In the genomic region with DNA sequence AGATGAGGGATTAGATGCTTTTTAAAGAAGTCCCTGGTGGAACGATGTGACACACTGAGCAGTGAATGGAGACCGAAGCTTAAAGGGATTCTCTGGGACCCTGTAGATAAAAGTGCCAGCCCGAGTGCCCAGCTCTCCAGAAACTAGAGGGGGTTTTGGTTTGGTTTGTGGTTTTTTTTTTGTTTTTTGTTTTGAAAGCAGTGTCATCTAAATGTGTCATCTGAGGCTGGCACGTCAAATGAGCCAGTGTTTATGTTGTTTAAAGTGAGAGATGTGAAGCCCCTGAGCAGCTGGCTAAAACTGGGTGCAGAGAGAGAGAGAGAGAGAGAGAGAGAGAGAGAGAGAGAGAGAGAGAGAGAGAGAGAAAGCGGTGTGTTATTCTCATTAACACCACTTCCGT, we compare ENCODE assay signal across 23 mouse cellular contexts. TPM values are rescaled to one million over a fixed set of nuclear protein-coding genes. Genes with fewer than 3 reads are reported as not detected.
DNase-seq lines count a peak whose midpoint lies in the region; ATAC-seq and TF ChIP-seq lines count a peak whose summit lies in the region.
"Had no signal": no experiment of that assay in that cellular context is flagged by ENCODE, and none has a peak within 500 bp of the region (broad histone marks: within the 10 kb centered on the region; RNA-seq: fewer than 3 reads in every experiment).

No protein-coding gene starts in this region.

- no peak overlapping the region for H3K9ac ChIP-seq in heart, adult 2 months (ENCODE audit: low read depth, low read length)
- no peak overlapping the region for H3K9ac ChIP-seq in forebrain, embryonic 11.5 days (ENCODE audit: low read length)
- H3K9ac ChIP-seq: embryonic facial prominence, embryonic 12.5 days; forebrain, embryonic 12.5 days; heart, embryonic 12.5 days; hindbrain, embryonic 14.5 days had no signal

- WGBS in heart, adult 2 months: 44% methylated on average over 6 of the region's 6 CpGs
- 77% methylated on average over 6 of the region's 6 CpGs for WGBS in forebrain, embryonic 11.5 days

- DNase-seq in heart, adult 2 months: no peak
- no peak for DNase-seq in heart, adult 11 months
- peak; percentile 78 for DNase-seq in CD4-positive helper T cell, adult 2 months (ENCODE audit: low read depth, low spot score)
- DNase-seq in naive thymus-derived CD4-positive, alpha-beta T cell, adult 2 months (ENCODE audit: low read depth): peak; percentile 74
- no peak for DNase-seq in forebrain, embryonic 11.5 days (ENCODE audit: low spot score)
- DNase-seq in layer of hippocampus, postnatal 10 days (ENCODE audit: low spot score in 2 of 2): no peak
- DNase-seq: adrenal gland, adult 8-10 months; adrenal gland, postnatal 36 days; cerebellum, adult 11-12 months; cerebellum, adult 9-10 months; cerebellum, postnatal 25 days; gastrocnemius, postnatal 10 days had no signal

- H3K79me2 ChIP-seq in heart, adult 2 months (replicated peaks; ENCODE audit: control insufficient read depth, insufficient read depth, low read length): peaks cover 5% of the 10 kb centered on the region

- H3K27me3 ChIP-seq in heart, adult 2 months (ENCODE audit: control insufficient read depth, insufficient read depth, low read length): no peaks in the 10 kb centered on the region
- no peaks in the 10 kb centered on the region for H3K27me3 ChIP-seq in forebrain, embryonic 11.5 days (ENCODE audit: control insufficient read depth, insufficient read depth, low read length)
- H3K27me3 ChIP-seq: embryonic facial prominence, embryonic 12.5 days; forebrain, embryonic 12.5 days; heart, embryonic 12.5 days had no signal

- no peak for TF ChIP-seq EP300 in heart, adult 2 months (IDR thresholded peaks at IDR 0.05; ENCODE audit: insufficient read depth, low read depth, low read length)

- intact Hi-C loops in heart, adult 2 months (cut with DNase I): no loop called here

- peaks cover 27% of the 10 kb centered on the region for H3K4me1 ChIP-seq in heart, adult 2 months (ENCODE audit: control insufficient read depth, insufficient read depth, low read length)
- peaks cover 6% of the 10 kb centered on the region; the same call in 1 of the 2 replicates for H3K4me1 ChIP-seq in forebrain, embryonic 11.5 days (replicated peaks; ENCODE audit: control insufficient read depth, insufficient read depth, low read length)
- H3K4me1 ChIP-seq: embryonic facial prominence, embryonic 12.5 days had no signal

- ATAC-seq in CD4-positive, CD25-positive, alpha-beta regulatory T cell, adult 4 months: peak; percentile 53
- no peak for ATAC-seq in forebrain, embryonic 11.5 days (replicated peaks; ENCODE audit: low FRiP score)
- ATAC-seq: intestine, embryonic 16.5 days had no signal

- no peak for TF ChIP-seq POLR2A in heart, adult 2 months (IDR thresholded peaks at IDR 0.05; ENCODE audit: insufficient read depth, low read depth, low read length)

- H3K36me3 ChIP-seq in heart, adult 2 months (ENCODE audit: control insufficient read depth, insufficient read depth, low read length): peaks cover 40% of the 10 kb centered on the region
- H3K36me3 ChIP-seq in forebrain, embryonic 11.5 days (ENCODE audit: control insufficient read depth, insufficient read depth, low read length): peaks cover 2% of the 10 kb centered on the region; the same call in 1 of the 2 replicates

- peak overlapping the region; percentile 26; the same call in 1 of the 2 replicates for H3K27ac ChIP-seq in heart, adult 2 months
- H3K27ac ChIP-seq in forebrain, embryonic 11.5 days (ENCODE audit: low read depth, low read length): no peak overlapping the region
- H3K27ac ChIP-seq: embryonic facial prominence, embryonic 12.5 days; forebrain, embryonic 12.5 days; hindbrain, embryonic 10.5 days; hindbrain, embryonic 14.5 days had no signal

- H3K4me2 ChIP-seq in forebrain, embryonic 11.5 days (ENCODE audit: low read depth, low read length, severe bottlenecking): no peak overlapping the region
- H3K4me2 ChIP-seq: embryonic facial prominence, embryonic 12.5 days; forebrain, embryonic 12.5 days; heart, embryonic 12.5 days; hindbrain, embryonic 14.5 days had no signal

- no peaks in the 10 kb centered on the region for H3K9me3 ChIP-seq in forebrain, embryonic 11.5 days (ENCODE audit: control insufficient read depth, low read length)
- H3K9me3 ChIP-seq: embryonic facial prominence, embryonic 12.5 days; forebrain, embryonic 12.5 days; heart, embryonic 12.5 days; hindbrain, embryonic 10.5 days had no signal

- H3K4me3 ChIP-seq in heart, adult 2 months: no peak overlapping the region
- H3K4me3 ChIP-seq in forebrain, embryonic 11.5 days (ENCODE audit: low read depth, low read length): no peak overlapping the region
- H3K4me3 ChIP-seq: embryonic facial prominence, embryonic 12.5 days; forebrain, embryonic 12.5 days; heart, embryonic 12.5 days; hindbrain, embryonic 10.5 days had no signal

- no peak for TF ChIP-seq CTCF in heart, adult 2 months (IDR thresholded peaks at IDR 0.05)

RNA-seq across cellular contexts. Expression of a gene that starts 31.9 kb away (rescaled TPM):
- 10 to 100 TPM; 77.5 to 83.8 TPM for total RNA-seq in heart, adult 2 months (2021)
- 34.6 and 39.7 TPM in 2 replicates for polyA plus RNA-seq in heart, adult 2 months (2012; rRNA removed)
- 10 to 100 TPM; 69.2 to 76.3 TPM for polyA plus RNA-seq in CD4-positive, CD25-positive, alpha-beta regulatory T cell, adult 4 months (2017; shearing (Covaris generic))
- polyA plus RNA-seq in forebrain, embryonic 11.5 days (2014; fragmentation: Nextera tagmentation; extraction: Ambion mirVana): 28.8 and 33.2 TPM in 2 replicates
- 10 to 100 TPM; 42.3 to 42.7 TPM for total RNA-seq in layer of hippocampus, postnatal 10 days (2021)

RNA-seq across cellular contexts. Expression of a gene that starts 49.7 kb away (rescaled TPM):
- not detected for total RNA-seq in heart, adult 2 months (2021)
- 0.53 and 0.66 TPM in 2 replicates for polyA plus RNA-seq in heart, adult 2 months (2012; rRNA removed)
- under 1 TPM in 1 of 2 experiments, not detected in 1; 0.54 TPM for polyA plus RNA-seq in CD4-positive, CD25-positive, alpha-beta regulatory T cell, adult 4 months (2017; shearing (Covaris generic))
- not detected in 2 replicates for polyA plus RNA-seq in forebrain, embryonic 11.5 days (2014; fragmentation: Nextera tagmentation; extraction: Ambion mirVana)
- 1 to 10 TPM; 3.7 to 4.0 TPM for total RNA-seq in layer of hippocampus, postnatal 10 days (2021)
- total RNA-seq: gastrocnemius, postnatal 10 days; heart, adult 8-10 months; MEL had no signal
- polyA plus RNA-seq: heart, embryonic 16.5 days had no signal

RNA-seq across cellular contexts. Expression of a gene that starts 50.1 kb away (rescaled TPM):
- under 1 TPM in 1 of 2 experiments, not detected in 1; 0.11 TPM for total RNA-seq in heart, adult 2 months (2021)
- polyA plus RNA-seq in heart, adult 2 months (2012; rRNA removed): 0.15 and 0.37 TPM in 2 replicates
- polyA plus RNA-seq in CD4-positive, CD25-positive, alpha-beta regulatory T cell, adult 4 months (2017; shearing (Covaris generic)): not detected
- 0.37 TPM in 1 of 2 replicates, not detected in the other for polyA plus RNA-seq in forebrain, embryonic 11.5 days (2014; fragmentation: Nextera tagmentation; extraction: Ambion mirVana)
- 1 to 10 TPM; 5.0 to 6.0 TPM for total RNA-seq in layer of hippocampus, postnatal 10 days (2021)
- total RNA-seq: gastrocnemius, postnatal 10 days; gastrocnemius, postnatal 4 days; heart, adult 8-10 months had no signal
- polyA plus RNA-seq: embryonic facial prominence, embryonic 12.5 days had no signal

Comparison
In these comparisons a context has a peak if more than half of its experiments do, and no peak if none do; other contexts are left out.
1. DNase-seq: peak in CD4-positive helper T cell, adult 2 months (single experiment) and naive thymus-derived CD4-positive, alpha-beta T cell, adult 2 months (single experiment); none in heart, adult 2 months (0 of 2), heart, adult 11 months (single experiment), forebrain, embryonic 11.5 days (single experiment) and layer of hippocampus, postnatal 10 days (0 of 2).